Mouse (Mus musculus) heart, adult 9 months (tissue): ENCODE data around the gene Sult2a5.

Experiments used
- DNase-seq, 2 experiments: peaks; one replicate each; pipeline ENCODE4 v3.0.0; 2022; ENCODE audit warnings: low spot score in 2 of 2

Gene Sult2a5

DNA sequence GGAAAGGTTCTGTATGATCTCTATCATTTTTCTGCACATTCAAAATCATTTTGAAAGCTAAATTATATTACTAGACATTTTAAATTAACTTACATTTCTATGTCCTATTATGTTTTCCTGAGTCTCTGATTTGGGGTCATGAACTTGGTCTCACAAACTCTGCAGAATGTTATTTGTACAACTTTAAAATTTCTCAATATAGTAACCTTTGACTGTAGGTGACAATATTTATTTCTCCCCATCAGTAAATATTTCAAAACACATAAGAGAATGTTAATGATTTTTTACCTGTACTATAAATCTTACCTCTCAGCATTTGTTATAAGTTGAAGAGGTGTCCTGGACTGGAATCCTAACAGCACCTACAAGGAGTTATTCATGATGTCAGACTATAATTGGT is at the start of gene Sult2a5:
Sult2a5 (plus strand) TSS at position 301 of the 400 bp plus-strand sequence.
- DNase-seq, result no peak
